Mouse (Mus musculus) thymus, postnatal 10 days (tissue): ENCODE data around the gene Stac2.

Experiments used
- DNase-seq, 2 experiments: peaks; one replicate each; pipeline ENCODE4 v3.0.0; 2021; ENCODE audit warnings: low spot score in 2 of 2

Stac2 gene

DNA sequence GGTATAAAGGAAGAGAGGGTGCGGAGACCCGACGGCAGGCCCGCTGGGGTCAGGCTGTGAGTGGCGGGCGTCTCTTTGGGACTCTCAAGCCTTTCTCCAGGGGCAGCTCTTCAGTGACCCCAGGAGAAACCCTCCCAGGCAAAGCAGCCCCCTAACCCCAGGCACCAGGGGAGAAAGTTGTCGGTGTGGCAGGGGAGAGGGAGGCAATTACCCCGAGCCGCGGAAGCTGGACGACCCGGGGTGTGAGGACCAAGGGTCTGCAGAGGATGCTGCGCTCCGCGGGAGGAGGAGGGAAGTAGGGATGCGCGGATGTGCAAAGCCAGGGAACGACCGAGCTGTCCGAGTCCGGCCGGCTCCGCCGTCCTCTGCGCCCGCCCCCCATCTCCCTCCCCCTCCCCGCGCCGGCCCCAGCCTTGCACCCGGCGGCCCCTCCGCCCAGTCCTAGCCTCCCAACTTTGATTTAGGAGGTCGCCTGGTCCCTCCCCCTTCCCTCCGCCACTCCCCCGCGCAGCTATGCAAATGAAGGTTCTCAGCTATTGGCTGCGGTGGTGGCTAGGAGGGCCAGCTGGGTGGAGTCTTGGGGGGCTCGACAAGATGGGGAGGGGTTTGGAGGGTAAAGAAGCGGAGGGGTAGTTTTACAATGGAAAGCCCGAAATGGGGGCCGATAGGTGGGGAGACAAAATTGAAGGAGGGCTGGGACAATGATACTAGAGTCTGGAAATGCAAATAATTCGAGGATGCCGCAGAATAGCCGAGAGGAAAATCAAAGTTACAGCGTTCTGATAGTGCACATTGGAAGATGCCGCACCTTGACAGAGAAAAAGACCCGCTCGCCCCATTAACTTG, at the start of gene Stac2:
TSS of gene Stac2 (minus strand) at position 474 of the 846 bp plus-strand sequence.
- peak; percentile 57 to 59 for DNase-seq

DNA sequence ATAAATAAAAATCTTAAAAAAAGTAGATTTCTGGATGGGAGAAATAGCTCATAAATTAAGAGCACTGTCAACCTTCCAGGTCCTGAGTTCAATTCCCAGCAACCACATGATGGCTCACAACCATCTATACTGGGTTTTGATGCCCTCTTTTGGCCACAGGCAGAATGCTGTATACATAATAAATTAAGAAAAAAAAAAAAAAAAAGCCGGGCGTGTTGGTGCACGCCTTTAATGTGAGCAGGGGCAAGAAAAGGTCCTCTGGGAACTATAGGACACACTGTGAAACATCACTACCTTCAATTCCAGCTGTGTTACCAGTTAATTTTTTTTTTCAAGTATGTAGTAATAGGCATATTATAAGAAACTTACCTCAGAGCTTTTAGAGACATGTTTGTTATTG, 48.1 kb upstream of the Stac2 start:
- no peak for DNase-seq

DNA sequence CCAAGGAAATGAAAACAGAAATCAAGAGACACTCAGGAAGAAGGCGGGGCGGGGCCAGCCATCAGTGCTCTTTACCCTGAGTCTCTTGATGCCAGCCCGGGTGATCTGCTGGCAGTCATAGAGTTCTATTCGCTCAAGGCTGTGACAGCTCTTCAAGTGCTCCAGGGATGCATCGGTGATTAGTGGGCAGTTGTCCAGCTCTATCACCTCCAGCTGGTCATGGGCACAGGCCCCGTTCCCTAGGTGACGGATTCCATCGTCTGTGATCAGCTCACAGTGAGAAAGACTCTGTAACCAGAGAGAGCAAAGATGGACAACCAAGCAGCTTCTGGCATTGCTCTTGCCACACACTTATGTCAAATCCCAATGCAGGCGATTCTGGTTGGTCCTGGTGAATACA, 37.3 kb upstream of the Stac2 start:
- DNase-seq, result no peak

DNA sequence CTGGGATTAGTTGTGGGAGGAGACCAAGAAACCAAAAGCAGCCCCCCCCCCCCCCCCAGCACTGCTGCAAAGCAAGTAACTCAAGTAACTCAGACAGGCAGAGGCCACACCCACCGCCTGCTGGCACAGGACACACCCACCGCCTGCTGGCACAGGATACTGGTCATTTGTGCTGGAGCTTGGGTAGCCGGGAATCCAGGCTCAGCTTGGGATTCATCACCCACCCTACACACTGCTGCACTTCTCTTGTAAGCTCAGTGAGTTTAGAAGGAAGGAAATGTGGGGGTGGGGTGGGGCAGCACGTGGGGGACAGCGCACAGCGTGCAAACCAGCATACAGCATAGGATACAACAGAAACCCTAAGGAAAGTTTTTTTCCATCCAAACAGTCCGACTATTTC, 35.0 kb upstream of the Stac2 start:
- DNase-seq, result no peak

DNA sequence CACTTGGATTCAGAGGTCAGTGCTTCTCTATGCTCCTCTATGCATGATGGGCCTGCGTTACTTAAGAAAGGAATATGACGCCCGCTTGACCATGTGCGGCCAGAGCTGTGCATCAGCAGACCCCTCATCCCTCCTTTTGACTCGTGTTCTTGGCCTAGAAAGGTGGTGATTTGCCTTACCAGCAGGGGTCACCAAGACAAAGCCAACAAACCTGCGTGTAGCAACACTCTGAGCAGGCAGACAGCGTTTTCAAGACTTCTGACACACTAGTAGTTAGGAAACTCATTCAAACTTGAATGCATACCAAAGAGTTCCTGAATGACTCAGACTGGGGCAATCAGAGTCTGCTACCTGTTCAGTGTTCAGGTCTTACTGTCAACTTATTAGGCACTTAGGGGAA, 33.3 kb upstream of the Stac2 start:
- no peak for DNase-seq

DNA sequence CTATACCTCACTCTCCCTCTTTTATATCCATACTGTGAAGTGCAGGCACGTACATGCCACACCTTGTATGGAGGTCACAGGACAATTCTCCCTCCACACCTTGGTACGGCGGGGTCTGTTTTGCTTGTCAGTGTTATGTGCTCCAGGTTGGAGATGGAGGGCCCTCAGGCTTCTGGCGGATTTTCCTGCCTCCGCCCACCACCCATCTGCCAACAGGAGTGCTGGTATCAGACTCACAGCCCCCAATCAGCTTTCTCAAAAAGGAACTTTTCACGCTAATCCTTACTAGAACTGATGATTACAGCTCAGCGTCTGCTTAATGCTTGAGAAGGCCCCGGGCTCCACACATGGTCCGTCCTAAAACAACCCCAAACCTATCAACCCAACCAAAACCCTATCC, 32.9 kb upstream of the Stac2 start:
- no peak for DNase-seq

DNA sequence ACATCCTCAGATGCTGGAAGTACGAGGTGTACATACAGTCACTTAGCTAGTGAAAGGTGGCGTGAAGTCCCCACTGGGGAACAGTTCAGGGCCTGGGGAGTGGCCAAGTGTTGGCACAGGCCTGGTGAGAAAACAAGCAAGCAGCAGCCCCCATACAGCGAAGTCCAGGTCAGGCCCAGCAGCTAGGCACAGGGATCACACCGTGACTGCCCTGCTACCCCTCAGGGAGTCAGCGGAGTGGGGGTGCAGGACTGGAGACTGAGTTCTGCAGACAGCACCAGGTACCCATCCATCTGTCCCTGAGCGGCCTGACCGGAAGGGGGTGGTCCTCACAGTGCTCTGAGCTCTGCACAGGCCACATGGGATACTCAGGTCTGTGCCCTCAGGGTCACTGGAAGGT, 29.5 kb upstream of the Stac2 start:
- DNase-seq, result no peak

DNA sequence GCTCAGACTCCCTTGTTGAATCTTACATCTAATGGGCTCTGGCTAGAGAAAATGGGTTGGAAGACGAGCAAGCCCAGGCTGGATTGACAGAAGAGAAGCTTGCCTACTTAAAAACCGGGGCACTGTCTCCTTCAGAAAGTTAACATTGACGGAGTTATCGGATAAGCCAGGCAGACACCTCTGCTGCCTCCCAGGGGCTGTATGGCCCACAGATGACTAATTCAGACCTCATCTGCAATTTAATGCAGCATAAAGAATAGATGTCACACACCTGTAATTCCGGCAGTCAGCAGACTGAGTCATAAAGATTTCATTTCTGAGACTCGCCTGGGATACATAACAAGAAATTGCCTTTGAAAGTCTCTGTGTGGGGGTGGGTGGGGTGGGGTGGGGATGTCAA, 27.2 kb upstream of the Stac2 start:
- no peak for DNase-seq

DNA sequence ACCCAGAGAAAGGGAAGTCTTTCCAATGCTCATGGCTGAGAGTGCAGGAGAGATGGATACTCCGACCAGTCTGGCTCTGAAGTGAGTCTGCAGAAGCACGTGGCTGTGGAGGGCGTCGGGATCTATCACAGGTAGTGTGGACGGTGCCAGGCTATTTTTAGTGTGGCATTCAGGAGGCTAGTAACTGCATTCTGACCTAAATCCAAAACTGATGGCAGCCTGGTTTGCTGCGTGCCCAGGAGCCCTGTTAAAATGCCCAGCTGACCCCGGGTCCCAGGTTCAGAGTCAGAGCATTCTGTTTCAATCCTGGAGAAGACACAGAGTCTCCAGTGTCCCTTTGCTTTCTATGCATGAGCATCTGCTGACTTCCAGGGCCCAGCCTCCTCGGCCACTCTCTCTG, 23.8 kb upstream of the Stac2 start:
- DNase-seq, result no peak

DNA sequence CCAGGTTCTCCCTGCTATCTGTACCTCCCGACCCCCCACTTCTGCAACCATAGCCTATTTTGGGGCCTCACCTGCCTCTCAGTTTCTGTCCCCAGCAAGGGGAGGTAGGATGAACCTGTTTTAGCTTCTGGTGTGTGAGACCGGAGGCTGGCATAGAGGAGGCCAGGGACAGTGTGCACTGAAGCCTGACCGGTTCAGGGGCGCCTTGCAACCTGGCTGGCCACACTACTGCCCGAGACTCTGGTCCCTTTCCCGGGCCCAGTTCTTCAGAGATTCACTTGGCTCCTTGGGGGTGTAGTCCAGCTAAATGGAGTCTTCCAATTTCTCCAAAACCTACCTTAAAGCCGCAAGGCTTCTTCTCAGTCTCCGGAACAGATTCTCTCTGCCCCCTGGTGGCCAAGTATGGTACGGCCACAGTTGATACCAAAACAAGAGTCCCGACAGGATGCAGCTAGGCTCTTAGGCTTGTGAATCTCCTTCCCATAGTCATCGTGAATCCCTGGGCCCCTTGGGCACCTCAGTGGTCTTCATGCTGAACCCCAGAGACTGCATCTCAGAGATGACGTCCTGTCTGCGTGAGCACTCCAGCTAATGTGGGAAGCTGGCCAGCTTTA, 22.0 kb upstream of the Stac2 start:
- DNase-seq, result peak; percentile 69 to 91

DNA sequence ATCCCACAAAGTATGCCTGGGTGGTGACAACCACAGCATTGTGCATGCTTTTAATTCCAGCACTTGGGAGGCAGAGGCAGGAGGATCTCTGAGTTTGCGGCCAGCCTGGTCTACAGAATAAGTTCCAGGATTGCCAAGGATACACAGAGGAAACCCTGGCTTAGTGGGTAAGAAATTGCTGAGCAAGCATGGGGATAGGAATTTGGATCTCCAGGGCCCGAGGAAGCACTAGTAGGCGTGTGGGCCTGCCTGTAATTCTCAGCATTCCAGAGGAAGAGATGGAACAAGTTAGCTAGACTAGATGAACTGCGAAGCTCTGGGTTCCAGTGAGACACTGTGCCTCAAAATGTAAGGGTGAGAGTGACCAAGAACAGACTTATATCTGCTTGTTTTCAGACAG, 20.2 kb upstream of the Stac2 start:
- no peak for DNase-seq

DNA sequence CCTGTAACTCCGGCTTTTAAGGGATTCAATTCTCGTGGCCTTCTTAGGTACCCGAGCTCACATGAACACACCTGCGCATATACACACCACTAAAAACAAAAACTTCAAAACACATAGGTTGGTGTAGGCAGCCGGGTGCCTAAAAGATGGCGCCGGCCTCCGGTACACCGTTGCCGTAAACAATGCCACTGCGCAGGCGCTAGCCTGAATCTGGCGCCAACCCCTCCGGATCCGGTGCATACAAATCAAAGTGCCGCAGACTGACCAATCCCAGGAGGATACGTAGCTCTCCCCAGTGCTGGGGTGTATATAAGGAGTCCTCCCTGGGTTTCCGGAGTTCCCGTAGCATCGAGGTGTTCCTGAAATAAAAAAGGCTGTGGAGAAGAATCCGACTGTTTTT, 14.0 kb upstream of the Stac2 start:
- no peak for DNase-seq

DNA sequence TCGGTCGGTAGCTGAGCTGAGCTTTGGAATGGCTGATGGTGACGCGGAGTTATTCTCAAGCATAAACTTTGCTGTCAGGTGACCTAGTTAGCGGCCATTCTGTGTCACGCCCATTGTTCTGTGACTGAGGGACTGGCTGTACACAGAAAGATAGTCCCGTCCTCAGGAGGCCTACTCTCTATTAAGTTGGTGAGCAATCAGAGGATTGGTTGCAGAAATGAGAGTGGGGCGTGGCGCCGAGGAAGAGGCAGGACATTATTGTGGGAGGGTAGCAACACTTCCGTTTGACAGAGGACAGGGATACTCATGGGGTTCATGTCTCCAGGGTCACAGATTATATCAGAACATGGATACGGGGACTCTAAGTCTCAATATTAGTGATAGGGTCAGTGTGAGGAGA, 12.9 kb upstream of the Stac2 start:
- no peak for DNase-seq

DNA sequence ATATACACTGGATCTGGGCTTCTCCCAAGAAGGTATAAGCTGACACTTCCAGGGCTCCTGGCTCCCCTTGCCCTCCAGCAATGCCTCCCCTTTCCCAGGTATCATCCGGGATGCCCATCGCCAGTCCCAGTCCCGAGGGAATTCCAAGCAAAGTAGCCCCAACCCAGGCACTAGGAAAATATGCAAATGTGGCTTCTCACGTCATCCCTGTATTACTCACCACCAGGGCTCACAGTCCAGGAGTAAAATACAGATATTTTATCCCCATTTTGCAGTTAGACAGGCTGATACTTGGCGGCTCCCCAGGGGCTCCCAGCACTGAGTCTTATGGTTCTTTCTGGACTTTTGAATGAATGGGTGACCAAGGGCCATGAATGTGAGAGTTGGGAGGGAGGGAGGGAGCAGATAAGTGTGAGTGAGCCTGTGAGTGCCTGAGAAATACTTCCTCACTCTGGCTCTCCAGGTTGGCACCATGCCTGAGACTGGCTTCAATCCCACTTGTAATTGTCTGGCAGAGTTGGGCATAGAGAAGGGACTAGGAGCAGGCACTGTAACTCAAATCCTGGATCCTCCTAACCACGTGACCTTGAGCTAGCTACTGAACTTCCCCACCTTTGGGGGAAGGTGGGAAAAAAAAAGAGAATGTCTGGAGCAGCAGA, 8.8 kb upstream of the Stac2 start:
- no peak for DNase-seq

DNA sequence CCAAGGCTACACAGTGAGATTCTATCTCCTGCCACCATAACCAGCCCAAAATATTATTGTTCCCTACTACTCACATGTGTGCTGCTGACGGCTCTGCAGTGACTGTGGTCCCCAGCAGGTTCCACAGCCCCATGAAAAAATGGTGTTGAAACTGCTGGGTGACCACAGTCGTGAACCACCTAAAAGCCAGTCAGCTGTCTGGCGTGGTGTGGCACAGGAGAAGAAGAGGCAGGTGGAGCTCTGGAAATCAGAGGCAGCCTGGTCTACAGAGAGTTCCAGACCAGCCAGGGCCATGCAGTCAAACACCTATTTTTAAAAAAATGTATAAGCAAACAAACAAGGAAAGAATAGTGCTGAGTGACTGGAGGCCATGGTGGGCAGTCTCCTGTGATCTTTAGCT, 8.2 kb upstream of the Stac2 start:
- no peak for DNase-seq

DNA sequence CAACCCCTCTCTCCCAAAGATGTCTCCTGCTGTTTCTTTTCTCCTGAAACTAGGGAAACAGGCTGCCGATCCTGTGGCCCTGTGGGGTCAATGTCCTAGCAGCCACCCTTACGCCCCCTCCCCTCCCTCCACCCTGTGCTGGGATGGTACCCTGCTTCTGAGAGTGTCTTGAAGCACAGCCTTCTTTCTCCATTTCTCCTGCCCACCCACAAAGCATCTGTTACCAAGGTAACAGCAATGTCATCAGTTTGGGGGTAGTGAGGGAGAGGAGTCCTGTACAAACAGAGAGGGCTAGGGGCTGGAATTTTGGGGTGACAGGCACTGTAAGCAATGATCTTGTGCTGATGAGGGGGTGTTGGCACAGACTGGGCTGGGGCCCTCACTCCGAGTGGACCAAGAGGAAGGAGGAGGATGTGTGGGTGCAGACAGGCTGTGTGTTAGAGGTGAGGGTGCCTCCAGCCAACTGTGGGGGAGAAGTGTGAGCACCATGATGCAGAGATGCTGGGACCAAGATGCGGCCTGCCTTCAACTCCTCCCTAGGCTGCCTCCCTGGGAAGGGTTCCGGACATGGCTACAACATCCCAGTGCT, 6.9 kb upstream of the Stac2 start:
- no peak for DNase-seq

DNA sequence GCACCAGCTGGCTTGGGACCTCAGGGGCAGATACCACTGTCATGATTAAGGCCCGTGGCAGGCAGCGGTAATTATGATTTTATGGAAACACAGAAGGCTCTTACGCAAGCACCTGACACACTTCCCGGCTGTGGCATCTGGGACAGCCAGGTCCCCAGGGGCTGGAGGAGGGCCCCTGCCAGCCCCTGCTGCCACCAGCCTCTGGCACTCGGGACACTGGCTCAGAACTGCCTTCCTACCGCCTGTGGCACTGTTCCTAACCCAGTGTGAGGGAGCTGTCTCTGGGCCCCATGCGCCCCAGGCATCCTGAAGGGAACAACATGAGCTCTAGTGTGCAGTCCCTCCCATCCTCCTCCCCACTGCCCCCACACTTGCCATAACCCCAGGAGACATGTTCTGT, 6.4 kb upstream of the Stac2 start:
- DNase-seq, result no peak

DNA sequence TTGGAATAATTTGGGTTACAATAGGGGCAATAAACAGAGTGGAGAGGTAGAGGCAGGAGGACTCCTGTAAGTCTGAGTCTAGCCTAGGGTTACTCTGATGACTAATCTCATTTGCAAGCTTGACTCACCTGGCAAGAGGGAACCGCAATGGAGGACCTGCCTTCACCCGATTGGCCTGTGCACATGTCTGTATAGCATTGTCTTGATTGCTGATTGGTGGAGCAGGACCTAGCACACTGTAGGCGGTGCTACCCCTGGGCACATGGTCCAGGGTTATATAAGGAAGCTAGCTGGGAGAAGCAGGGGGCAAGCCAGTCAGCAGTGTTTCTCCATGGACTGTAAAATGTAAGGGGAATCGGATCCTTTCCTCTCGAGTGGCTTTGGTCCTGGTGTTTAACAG, 4.7 kb upstream of the Stac2 start:
- DNase-seq, result no peak

DNA sequence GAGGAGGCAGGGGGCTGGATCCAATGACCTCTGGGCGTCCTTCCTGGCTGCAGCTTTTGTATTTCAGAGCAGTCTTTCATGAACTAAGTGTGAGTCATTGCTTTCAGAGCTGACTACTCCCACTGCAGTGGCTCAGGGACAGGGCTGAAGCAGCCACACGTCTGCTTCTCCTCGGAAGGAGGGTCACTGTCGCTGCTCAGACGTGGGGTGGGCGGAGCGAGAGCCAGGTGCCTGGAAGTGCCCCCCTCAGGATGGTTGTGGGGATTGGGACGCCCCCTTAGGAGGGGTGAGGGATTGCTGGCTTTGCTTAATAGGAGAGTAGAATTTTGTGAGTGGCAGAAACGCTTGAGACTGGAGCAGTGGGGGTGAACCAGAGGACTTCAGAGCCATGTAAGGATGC, 4.2 kb upstream of the Stac2 start:
- no peak for DNase-seq

DNA sequence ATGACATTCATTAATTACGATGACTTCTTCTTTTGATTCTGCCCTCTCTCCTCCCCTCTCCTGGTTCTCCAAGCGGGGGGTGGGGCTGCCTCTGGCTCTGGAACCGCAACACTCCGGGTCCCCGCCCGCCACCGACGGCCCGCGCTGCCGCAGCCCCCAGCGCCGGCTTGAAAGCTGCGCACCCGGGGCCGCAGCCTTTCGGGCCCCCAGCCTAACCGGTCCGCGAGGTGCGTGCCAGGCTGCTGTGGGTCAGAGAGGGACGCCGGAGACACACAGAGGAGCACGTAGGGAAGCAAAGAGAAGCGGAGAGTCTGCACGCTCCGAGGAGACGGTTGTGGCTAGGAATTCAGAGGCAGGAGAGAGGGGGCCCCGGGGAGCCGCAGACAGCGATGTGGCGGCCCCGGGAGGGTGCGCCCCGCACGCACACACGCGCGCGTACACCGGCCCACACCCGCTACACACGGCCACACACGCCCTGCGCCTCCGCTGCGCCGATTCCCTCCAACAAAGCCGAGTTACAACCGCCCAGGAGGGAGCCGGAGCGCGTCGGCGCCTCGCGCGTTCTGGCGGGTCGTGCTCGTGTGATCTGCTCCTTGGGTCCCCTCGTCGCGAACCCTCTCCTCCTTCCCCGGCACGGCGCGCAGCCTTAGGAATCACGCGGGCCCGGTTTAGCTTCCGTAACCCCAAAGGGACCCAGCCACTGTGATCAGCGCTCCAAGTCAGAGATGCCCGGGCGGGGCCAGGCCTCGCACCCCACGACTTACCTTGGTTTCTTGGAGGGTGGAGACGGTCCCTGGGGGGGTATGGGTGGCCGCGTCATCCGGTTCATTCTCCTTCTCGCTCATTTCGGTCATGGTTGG, 903 bp downstream of the Stac2 start:
- peak in 1 of 2 experiments; percentile 27 for DNase-seq

DNA sequence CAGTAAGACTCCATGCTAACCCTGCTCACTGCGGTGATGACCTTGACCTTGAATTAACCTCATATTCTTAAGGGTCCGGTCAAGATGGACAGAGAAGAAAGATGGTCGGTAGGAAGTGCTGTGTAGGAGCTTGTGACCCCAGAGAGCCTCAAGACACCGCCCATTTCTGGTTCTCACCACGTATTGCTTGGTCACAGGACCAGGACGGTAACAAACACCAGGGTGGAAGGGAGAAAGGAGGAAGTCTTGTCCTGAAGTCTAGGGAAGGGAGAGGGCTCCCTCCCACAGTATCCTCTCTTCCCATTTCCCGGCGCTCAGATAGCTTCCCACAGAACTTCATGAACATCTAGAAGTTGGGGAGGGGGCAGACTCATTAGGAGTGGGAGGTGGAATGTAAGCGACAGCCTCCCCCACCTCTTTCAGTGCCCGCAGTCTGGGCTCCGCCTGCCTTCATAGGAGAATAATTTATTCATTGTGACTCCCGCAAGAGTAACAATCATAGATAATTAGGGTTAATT, 1.6 kb downstream of the Stac2 start:
- no peak for DNase-seq

DNA sequence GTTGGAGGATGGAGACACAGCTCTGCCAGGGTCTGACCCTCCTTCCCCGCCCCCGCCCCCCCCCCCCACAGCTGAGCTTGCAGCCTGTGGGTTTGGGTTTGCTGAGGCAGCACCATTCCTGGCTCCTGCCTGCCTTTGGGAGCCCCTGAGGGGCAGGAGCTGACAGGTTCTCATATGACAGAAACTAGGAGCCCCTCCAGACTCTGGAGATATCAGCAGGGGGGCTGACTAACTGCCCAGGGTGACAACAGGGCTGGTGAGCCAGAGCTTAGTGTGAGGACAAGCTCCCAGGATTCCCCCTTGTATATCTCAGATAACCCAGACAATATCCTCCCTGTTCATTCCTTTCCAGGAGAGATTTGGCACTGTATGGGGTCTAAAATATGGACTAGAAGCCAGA, 2.3 kb downstream of the Stac2 start:
- no peak for DNase-seq
